Mouse (Mus musculus) forebrain, embryonic 14.5 days (tissue): ENCODE data around the gene Ifitm3. TPM values are rescaled to one million over a fixed set of nuclear protein-coding genes. Genes with fewer than 3 reads are reported as not detected.
"Not testable (repeated sequence)": the region's sequence is repeated elsewhere in the genome, so short reads cannot be mapped to it uniquely, and the experiment has no call there.

ENCODE experiments used
- ATAC-seq: fragments of 200-750 bp; cut with Nextera tagmentation; 2 replicates; pipeline ENCODE4 v1.8.0; 2017; ENCODE audit warnings: mild to moderate bottlenecking, moderate library complexity
- DNase-seq: peaks from one replicate; pipeline ENCODE4 v3.0.0-alpha.2; 2015; ENCODE audit warnings: low spot score
- H3K27ac ChIP-seq: fragments of 300-500 bp; sonication (generic); 2 replicates; pipeline ENCODE4 v1.5.1; 2014; ENCODE audit warnings: low read depth, mild to moderate bottlenecking, control low read depth, low read length, moderate library complexity
- H3K27me3 ChIP-seq: fragments of 300-500 bp; sonication (generic); replicated peaks from 2 replicates; pipeline ENCODE4 v1.6.1; 2014; ENCODE audit warnings: low read length, control low read depth, mixed read lengths; ENCODE audit not compliant: control insufficient read depth, insufficient read depth
- H3K36me3 ChIP-seq: fragments of 300-500 bp; sonication (generic); 2 replicates; pipeline ENCODE4 v1.6.1; 2014; ENCODE audit warnings: low read length, control low read depth; ENCODE audit not compliant: control insufficient read depth, insufficient read depth
- H3K4me1 ChIP-seq: fragments of 300-500 bp; sonication (generic); 2 replicates; pipeline ENCODE4 v1.6.1; 2014; ENCODE audit warnings: antibody characterized with exemption, low read length, control low read depth; ENCODE audit not compliant: control insufficient read depth, insufficient read depth
- H3K4me2 ChIP-seq: fragments of 300-500 bp; sonication (generic); 2 replicates; pipeline ENCODE4 v1.6.1; 2014; ENCODE audit warnings: mild to moderate bottlenecking, control low read depth, low read length
- H3K4me3 ChIP-seq: fragments of 300-500 bp; sonication (generic); 2 replicates; pipeline ENCODE4 v1.5.1; 2014; ENCODE audit warnings: low read depth, low read length, control low read depth
- H3K9ac ChIP-seq: fragments of 300-500 bp; sonication (generic); 2 replicates; pipeline ENCODE4 v1.6.1; 2014; ENCODE audit warnings: mild to moderate bottlenecking, low read length, control low read depth, moderate library complexity
- H3K9me3 ChIP-seq: fragments of 300-500 bp; sonication (generic); replicated peaks from 2 replicates; pipeline ENCODE4 v1.6.1; 2016; ENCODE audit warnings: low read length, control low read depth, mixed read lengths; ENCODE audit not compliant: control insufficient read depth
- WGBS: fragments of 180-500 bp; shearing (Covaris S2); extraction: QIAGEN DNeasy Blood & Tissue Kit; methylation state at CpG from one replicate; pipeline ENCODE4 v1.1.7; 2014; 5-methylcytosine and 5-hydroxymethylcytosine counted together
- polyA plus RNA-seq: library from polyadenylated mRNA; unstranded; fragments of >200 nt; fragmentation: Nextera tagmentation; extraction: Ambion mirVana; gene quantifications from 2 replicates; pipeline ENCODE4 v1.2.1, GENCODE M21; 2014

Ifitm3 gene
- polyA plus RNA-seq, 1 experiment from 2014 or later: 29.7 TPM

DNA sequence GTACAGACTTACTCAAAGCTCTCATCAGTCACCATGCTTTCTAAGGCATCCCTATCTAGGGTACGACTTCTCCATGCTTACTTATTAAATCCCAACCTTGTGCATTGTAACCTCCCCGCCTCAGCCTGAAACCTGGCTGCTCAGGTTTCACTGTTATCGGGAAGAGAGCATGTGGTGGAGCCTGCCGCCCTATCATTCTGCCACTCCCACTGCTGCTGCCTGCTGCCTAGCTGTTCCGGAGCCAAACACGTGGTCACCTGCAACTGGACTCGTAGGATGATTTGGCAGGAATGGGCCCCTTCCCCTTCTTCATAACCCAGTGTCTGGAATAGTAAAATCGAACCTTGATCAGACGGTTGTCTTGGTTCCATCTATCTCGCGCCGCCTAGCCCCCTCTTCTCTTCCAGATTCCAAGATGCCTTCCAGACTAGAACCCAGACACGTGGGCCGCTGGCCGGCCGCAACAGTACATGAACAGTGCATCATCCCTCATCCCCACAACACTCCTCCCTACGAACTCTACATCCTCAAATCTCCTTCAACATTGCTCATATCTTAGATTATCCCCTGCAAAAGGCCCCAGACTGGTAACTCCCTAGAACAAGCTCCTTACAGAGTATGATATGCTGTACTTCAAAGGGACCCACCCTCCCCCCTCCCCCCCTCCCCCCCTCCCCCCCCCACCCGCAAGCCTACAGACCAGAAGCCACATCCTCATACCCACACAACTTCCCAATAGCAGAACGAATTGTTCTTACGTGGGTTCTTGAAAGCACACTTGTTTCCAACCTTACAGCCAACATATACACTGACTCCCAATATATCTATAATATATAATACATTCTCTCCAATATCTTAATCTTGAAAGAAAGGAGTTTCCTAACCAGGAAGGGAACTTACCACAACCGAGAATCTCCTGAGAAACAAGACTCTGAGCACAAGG is 27.8 kb upstream of the Ifitm3 start:
- no peak overlapping the region for H3K4me3 ChIP-seq
- H3K4me1 ChIP-seq: no peaks in the 10 kb centered on the region
- H3K9me3 ChIP-seq: no peaks in the 10 kb centered on the region
- H3K27me3 ChIP-seq: no peaks in the 10 kb centered on the region
- DNase-seq (no peak), ATAC-seq (no peak)
- H3K4me2 ChIP-seq: no peak overlapping the region
- H3K27ac ChIP-seq: no peak overlapping the region
- no peak overlapping the region for H3K9ac ChIP-seq
- H3K36me3 ChIP-seq: no peaks in the 10 kb centered on the region
- 85% methylated on average over 20 of the region's 21 CpGs for WGBS

DNA sequence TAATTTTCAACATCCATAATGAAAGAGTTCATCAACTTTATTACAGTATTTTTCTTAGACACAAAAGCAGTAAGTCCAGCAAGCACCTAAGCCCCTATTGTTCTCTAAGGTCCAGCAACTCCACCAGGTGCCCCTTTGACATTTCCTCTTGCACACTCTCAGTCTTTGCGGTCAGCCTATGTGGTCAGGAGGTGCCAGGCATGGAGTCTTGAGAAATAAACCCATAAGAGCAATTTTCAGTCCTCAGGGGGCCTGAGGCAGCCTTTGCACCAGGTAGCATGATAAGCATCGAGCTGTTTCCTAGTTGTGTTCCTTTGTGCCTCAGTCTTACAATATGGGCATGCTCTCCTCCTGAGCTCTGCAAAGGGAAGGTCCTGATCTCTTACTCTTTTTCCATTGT is 26.1 kb upstream of the Ifitm3 start:
- H3K36me3 ChIP-seq, ATAC-seq, H3K27ac ChIP-seq, DNase-seq, H3K9ac ChIP-seq, H3K4me3 ChIP-seq, H3K4me1 ChIP-seq, H3K9me3 ChIP-seq, H3K27me3 ChIP-seq, H3K4me2 ChIP-seq: not testable (repeated sequence)
- WGBS: 82% methylated on average over 1 of the region's 2 CpGs

DNA sequence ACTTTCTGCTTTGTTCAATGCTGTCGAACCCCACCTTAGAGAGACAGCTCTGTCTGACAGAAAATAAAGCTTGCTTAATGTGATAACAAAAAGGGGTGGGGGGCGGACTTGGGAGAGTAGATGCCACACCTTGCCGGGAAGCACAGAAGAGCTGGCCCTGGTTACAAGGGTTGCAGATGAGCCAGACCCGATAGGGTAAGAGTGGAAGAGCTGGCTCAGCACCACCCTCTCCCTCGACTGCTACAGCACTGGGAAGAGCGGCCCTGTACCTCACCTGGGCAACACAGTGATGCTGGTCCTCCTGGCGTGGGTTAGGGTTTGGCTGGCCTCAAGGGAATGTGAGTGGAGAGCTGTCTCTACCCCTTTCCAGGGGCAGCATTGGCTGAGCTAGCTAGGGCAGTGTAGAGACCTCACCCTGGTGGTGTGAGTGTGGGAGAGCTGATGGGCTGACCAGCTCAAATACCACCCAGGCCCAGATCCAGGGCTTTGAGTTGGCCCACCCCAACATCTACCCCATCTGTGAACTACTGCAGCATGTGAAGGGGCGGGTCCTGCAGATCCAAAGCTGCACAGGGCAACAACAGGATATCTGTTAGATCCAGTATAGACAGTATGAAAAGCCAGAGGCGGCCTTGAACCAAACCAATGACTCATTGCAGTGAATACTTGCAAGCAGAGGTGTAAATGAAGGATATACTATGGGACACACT is 22.0 kb upstream of the Ifitm3 start:
- H3K4me1 ChIP-seq: no peaks in the 10 kb centered on the region
- 80% methylated on average over 9 of the region's 9 CpGs for whole genome bisulfite sequencing
- no peak overlapping the region for H3K9ac ChIP-seq
- no peak overlapping the region for H3K27ac ChIP-seq
- no peaks in the 10 kb centered on the region for H3K9me3 ChIP-seq
- ATAC-seq: no peak
- H3K4me3 ChIP-seq: no peak overlapping the region
- H3K4me2 ChIP-seq: no peak overlapping the region
- H3K36me3 ChIP-seq: no peaks in the 10 kb centered on the region
- no peak for DNase-seq
- H3K27me3 ChIP-seq: no peaks in the 10 kb centered on the region

DNA sequence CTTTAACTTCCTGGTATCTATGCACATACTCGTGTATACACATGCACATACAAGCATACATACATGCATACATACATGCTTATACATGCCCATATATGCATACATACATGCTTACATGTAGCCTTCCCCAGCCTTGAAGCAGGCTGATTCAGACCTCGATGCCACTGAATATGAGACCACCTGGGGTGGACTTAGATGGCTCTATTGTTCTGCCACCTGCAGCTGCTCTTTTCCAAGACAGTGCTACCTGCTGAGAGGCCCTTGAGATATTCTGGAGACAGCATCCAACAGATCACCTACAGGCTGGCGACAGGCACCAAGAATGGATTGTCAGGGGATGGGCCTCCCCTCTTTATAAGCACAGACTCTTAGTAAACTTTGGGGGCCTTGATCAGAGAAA is 19.8 kb upstream of the Ifitm3 start:
- no peak overlapping the region for H3K4me2 ChIP-seq
- DNase-seq: no peak
- H3K36me3 ChIP-seq: no peaks in the 10 kb centered on the region
- no peak overlapping the region for H3K27ac ChIP-seq
- H3K27me3 ChIP-seq: no peaks in the 10 kb centered on the region
- no peak overlapping the region for H3K4me3 ChIP-seq
- H3K9me3 ChIP-seq: no peaks in the 10 kb centered on the region
- H3K9ac ChIP-seq: no peak overlapping the region
- 34% methylated on average over 3 of the region's 3 CpGs for WGBS
- peaks cover 3% of the 10 kb centered on the region; the same call in 1 of the 2 replicates for H3K4me1 ChIP-seq
- ATAC-seq: no peak

DNA sequence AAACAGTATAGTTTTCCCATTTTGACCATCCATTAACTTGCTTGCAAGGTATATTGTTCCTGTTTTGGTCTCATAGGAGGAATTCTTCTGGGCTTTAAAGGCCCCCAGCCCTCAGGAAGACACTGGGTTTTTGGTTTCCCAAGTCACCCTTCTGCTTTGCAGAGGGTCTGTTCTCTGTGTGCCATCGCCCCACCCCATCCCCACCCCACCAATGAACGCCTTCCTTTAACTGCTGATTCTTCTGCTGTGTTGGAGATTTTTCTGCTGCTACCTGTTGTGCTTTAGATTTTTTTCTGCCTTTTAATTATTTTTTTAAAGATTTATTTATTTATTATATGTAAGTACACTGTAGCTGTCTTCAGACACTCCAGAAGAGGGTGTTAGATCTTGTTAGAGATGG is 18.3 kb upstream of the Ifitm3 start, which contains the start of gene Gm17387:
Gene Gm17387 (plus strand): TSS at position 301 of the 400 bp plus-strand sequence.
- H3K4me2 ChIP-seq: no peak within 1 kb of the TSS
- H3K36me3 ChIP-seq: no peaks in the 10 kb centered on the region
- H3K9me3 ChIP-seq: no peaks in the 10 kb centered on the region
- H3K4me1 ChIP-seq: peaks cover 3% of the 10 kb centered on the region; the same call in 1 of the 2 replicates
- H3K9ac ChIP-seq: no peak within 1 kb of the TSS
- no peak for ATAC-seq
- no peak within 1 kb of the TSS for H3K27ac ChIP-seq
- DNase-seq: no peak
- H3K4me3 ChIP-seq: no peak within 1 kb of the TSS
- H3K27me3 ChIP-seq: no peaks in the 10 kb centered on the region
- WGBS: 93% methylated on average over 2 of the region's 2 CpGs

DNA sequence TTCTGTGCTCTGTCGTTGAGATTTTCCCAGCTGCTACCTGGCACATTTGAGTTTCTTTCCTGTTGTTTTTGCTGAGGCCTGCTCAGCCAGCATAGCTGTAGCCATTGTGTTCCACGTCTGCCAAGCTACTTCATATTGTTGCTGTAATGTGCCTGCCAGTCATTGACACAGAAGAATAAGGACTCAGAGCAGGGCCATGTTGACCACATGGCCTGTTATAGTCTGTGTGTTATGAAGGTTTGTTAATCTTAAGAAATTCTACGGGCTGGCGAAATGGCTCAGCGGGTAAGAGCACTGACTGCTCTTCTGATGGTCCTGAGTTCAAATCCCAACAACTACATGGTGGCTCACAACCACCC is 16.1 kb upstream of the Ifitm3 start:
- no peak overlapping the region for H3K4me2 ChIP-seq
- H3K9ac ChIP-seq: no peak overlapping the region
- H3K4me1 ChIP-seq: peaks cover 3% of the 10 kb centered on the region; the same call in 1 of the 2 replicates
- H3K4me3 ChIP-seq: no peak overlapping the region
- no peaks in the 10 kb centered on the region for H3K9me3 ChIP-seq
- H3K27ac ChIP-seq: no peak overlapping the region
- 26% methylated on average over 5 of the region's 5 CpGs for WGBS
- DNase-seq (no peak), ATAC-seq (peak; percentile 69)
- H3K36me3 ChIP-seq: no peaks in the 10 kb centered on the region
- H3K27me3 ChIP-seq: no peaks in the 10 kb centered on the region

DNA sequence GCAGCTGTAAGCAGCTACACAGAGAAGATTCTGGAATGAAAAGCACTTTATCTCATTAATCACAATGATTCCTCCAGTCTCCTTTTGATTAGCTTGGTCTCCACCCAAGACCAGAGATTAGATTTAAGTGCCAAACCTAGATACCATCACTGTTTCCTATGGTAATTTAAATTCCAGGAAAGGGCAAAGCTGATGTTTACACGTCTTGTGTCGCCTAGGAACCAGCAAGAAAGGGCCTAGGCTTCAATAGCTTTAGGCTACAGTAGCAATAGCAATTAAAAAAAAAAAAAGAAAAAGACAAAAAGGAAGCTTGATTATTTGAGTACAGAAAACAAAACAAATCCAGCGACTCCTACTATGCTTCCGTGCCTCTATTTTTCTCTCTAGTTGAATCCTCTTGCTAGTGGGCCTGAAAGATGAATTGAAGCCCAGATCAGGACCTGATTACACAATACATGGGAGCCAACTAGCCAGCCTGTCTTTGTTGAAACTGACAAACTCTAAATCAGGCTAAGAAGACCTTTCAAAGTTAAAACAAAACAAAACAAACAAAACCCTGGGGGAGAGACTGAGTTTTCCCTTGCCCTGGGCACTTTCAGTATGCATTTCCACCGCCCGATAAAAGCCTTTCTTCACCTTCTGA is 15.6 kb upstream of the Ifitm3 start:
- Histone ChIP-seq H3K4me2 (no peak overlapping the region), H3K9ac (no peak overlapping the region), H3K36me3 (no peaks in the 10 kb centered on the region), H3K9me3 (no peaks in the 10 kb centered on the region), H3K4me3 (no peak overlapping the region), H3K4me1 (peaks cover 3% of the 10 kb centered on the region; the same call in 1 of the 2 replicates), H3K27me3 (no peaks in the 10 kb centered on the region), H3K27ac (peak overlapping the region; percentile 57; the same call in 1 of the 2 replicates)
- DNase-seq (peak; percentile 75), ATAC-seq (peak; percentile 64)
- 3% methylated on average over 6 of the region's 6 CpGs for WGBS

DNA sequence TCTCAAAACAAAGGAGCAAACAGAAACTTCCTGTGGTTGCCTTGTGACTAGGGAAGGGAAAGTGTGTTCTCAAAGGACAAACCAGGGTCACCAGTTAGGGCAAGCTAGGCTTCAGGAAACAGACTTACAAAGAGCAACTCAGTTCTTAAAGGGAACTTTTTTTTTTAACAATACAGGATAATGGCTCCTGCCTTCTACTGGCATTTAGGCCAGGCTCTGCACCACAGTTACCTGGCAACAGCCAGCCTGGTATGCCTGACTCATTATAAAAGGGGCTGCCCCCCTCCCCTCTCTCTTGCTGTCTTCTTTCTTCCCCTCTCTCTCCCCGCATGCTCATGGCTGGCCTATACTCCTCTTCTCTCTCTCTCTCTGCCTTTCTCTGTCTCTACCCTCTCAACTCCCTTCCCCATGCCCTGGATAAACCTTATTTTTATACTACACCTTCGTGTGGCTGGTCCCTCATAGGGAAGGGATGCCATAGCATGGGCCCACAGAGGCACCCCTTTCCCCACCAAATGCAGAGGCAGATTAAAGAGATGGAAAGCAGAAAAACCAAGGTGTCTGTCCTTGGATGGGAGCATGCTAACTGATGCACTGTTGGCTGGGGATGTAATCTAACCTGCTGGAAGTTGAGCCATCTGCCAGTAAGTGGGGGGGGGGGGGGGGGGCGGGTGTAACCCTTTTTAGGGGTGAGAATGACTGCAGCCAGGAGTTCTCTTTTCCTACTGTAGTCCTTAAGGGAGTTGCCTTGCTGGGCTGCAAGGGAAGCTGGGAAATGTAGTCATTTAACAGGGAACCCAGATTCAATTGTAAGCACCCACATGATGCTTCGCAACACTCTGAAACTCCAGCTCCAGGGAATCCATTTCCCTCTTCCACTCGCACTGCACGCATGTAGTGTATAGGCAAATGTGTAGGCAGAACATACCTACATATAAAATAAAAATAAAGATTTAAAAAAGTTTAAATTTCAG is 14.6 kb upstream of the Ifitm3 start:
- no peak overlapping the region for H3K9ac ChIP-seq
- DNase-seq (peak; percentile 70), ATAC-seq (peak; percentile 70)
- no peaks in the 10 kb centered on the region for H3K27me3 ChIP-seq
- 11% methylated on average over 6 of the region's 6 CpGs for WGBS
- H3K4me3 ChIP-seq: no peak overlapping the region
- no peaks in the 10 kb centered on the region for H3K9me3 ChIP-seq
- no peak overlapping the region for H3K4me2 ChIP-seq
- no peaks in the 10 kb centered on the region for H3K36me3 ChIP-seq
- H3K4me1 ChIP-seq: peaks cover 3% of the 10 kb centered on the region; the same call in 1 of the 2 replicates
- H3K27ac ChIP-seq: peak overlapping the region; percentile 57; the same call in 1 of the 2 replicates
